Mouse (Mus musculus) heart, embryonic 16.5 days (tissue): ENCODE measurements around the gene AC124502.3. TPM values are rescaled to one million over a fixed set of nuclear protein-coding genes. Genes with fewer than 3 reads are reported as not detected.
"Not testable (repeated sequence)": the region's sequence is repeated elsewhere in the genome, so short reads cannot be mapped to it uniquely, and the experiment has no call there.

ENCODE experiments used
- ATAC-seq: fragments of 200-750 bp; cut with Nextera tagmentation; replicated peaks from 2 replicates; pipeline ENCODE4 v1.8.0; 2017; ENCODE audit warnings: moderate number of reproducible peaks; ENCODE audit not compliant: insufficient read depth, low FRiP score; ENCODE audit errors: extremely low read depth
- H3K27ac ChIP-seq: fragments of 300-500 bp; sonication (generic); 2 replicates; pipeline ENCODE4 v1.5.1; 2014; ENCODE audit warnings: mild to moderate bottlenecking, low read length, control low read depth, moderate library complexity
- H3K27me3 ChIP-seq: fragments of 300-500 bp; sonication (generic); 2 replicates; pipeline ENCODE4 v1.6.1; 2014; ENCODE audit warnings: low read length, mixed read lengths; ENCODE audit not compliant: control insufficient read depth, insufficient read depth
- H3K36me3 ChIP-seq: fragments of 300-500 bp; sonication (generic); 2 replicates; pipeline ENCODE4 v1.6.1; 2014; ENCODE audit not compliant: control insufficient read depth, insufficient read depth
- H3K4me1 ChIP-seq: fragments of 300-500 bp; sonication (generic); 2 replicates; pipeline ENCODE4 v1.6.1; 2014; ENCODE audit warnings: low read length, mixed read lengths; ENCODE audit not compliant: control insufficient read depth, insufficient read depth
- H3K4me2 ChIP-seq: fragments of 300-500 bp; sonication (generic); 2 replicates; pipeline ENCODE4 v1.6.1; 2014; ENCODE audit warnings: low read depth, mild to moderate bottlenecking, control low read depth, low read length
- H3K4me3 ChIP-seq: fragments of 300-500 bp; sonication (generic); 2 replicates; pipeline ENCODE4 v1.5.1; 2014; ENCODE audit warnings: mild to moderate bottlenecking, control low read depth, low read length
- H3K9ac ChIP-seq: fragments of 300-500 bp; sonication (generic); 2 replicates; pipeline ENCODE4 v1.6.1; 2014; ENCODE audit warnings: low read length, control low read depth
- H3K9me3 ChIP-seq: fragments of 300-500 bp; sonication (generic); replicated peaks from 2 replicates; pipeline ENCODE4 v1.6.1; 2016; ENCODE audit warnings: low read length; ENCODE audit not compliant: control insufficient read depth
- WGBS: fragments of 180-500 bp; shearing (Covaris S2); extraction: QIAGEN DNeasy Blood & Tissue Kit; methylation state at CpG from one replicate; pipeline ENCODE4 v1.1.7; 2014; 5-methylcytosine and 5-hydroxymethylcytosine counted together
- polyA plus RNA-seq: library from polyadenylated mRNA; unstranded; fragments of >200 nt; fragmentation: Nextera tagmentation; extraction: Ambion mirVana; gene quantifications from 2 replicates; pipeline ENCODE4 v1.2.1, GENCODE M21; 2015

Gene AC124502.3
- polyA plus RNA-seq, 1 experiment from 2014 or later: 2.7 TPM

DNA sequence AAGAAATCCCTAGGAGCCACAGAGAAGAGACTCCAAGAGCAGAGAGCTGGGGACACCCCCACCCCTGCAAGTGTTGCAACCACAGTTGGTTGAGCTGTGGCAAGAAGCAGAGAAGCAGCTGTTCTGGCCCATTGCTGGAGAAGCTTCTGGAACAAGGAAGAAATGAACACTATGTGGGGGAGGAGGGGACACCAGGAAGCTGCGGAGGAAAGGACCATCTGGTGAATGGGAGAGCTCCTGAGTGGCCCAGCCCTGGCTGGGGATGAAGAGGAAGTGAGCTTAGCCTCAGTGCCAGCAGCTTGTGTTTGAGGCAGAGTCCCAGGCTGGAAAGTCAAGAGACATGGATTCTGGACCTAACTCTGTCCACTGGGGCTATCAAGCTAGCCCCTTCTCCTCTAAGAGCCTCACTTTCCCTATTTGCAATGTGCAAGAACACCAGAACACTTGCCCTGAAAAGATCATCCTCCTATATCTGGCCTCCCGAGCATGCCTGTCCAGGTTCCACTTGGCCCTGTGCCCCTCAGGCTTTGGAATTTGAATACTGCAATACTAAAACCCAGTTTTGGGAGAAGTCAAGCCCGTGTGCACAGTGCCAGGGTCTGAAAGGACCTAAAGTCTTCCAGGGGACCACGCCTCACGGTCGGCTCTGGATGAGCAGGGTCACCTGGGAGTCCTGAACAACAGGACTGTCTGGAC lies 39.1 kb upstream of the AC124502.3 start:
- Histone ChIP-seq H3K27ac (no peak overlapping the region), H3K4me2 (no peak overlapping the region)
- no peak for ATAC-seq

DNA sequence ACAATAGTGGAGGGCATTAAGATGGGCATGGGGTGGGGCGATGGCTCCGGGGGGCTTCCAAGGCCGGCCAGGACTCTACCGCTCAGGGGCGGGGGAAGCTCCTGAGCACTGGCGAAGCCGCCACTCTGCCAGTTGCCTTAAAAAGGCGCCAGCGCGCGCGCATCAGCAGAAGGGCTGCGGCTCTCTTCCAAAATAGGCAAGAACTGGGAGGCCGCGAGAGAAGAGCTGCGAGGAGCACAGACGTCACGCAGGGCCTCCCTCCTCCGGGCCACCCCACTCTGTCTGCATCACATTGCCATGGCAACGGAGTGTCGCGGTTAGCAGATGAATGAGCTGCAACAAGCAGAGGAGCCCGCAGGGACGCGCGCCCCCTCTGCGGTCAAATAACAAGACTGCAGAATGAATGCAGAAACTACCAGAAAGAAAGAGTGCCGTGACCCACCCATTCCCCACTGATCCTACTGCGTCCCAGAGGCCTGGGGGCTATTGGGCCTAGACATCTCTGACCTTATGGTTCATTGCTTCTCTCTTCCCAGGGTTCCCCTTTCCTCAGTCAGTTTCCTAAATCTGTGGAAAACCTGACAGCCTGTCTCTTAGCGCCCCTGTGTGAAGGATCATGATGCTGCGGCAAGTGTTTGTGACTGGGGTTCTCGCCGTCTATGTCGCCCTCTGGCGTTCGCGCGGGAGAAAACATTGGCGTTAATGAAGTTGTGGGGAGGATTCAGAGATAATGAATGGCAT lies 36.9 kb upstream of the AC124502.3 start:
- WGBS: 1% methylated on average over 39 of the region's 39 CpGs
- H3K27me3 ChIP-seq: no peaks in the 10 kb centered on the region
- H3K27ac ChIP-seq: no peak overlapping the region
- H3K4me3 ChIP-seq: peak overlapping the region; percentile 43
- H3K9me3 ChIP-seq: no peaks in the 10 kb centered on the region; the same call in 1 of the 2 replicates
- H3K36me3 ChIP-seq: no peaks in the 10 kb centered on the region
- peaks cover 5% of the 10 kb centered on the region; the same call in 1 of the 2 replicates for H3K4me1 ChIP-seq
- ATAC-seq: peak; percentile 91
- peak overlapping the region; percentile 38; the same call in 1 of the 2 replicates for H3K9ac ChIP-seq
- H3K4me2 ChIP-seq: peak overlapping the region; percentile 67

More for the DNA sequence above, 39.1 kb upstream of the AC124502.3 start:
- peaks cover 5% of the 10 kb centered on the region; the same call in 1 of the 2 replicates for H3K4me1 ChIP-seq
- no peaks in the 10 kb centered on the region for H3K27me3 ChIP-seq
- no peaks in the 10 kb centered on the region for H3K36me3 ChIP-seq
- 57% methylated on average over 6 of the region's 6 CpGs for WGBS
- H3K9me3 ChIP-seq: no peaks in the 10 kb centered on the region
- no peak overlapping the region for H3K4me3 ChIP-seq
- H3K9ac ChIP-seq: no peak overlapping the region

DNA sequence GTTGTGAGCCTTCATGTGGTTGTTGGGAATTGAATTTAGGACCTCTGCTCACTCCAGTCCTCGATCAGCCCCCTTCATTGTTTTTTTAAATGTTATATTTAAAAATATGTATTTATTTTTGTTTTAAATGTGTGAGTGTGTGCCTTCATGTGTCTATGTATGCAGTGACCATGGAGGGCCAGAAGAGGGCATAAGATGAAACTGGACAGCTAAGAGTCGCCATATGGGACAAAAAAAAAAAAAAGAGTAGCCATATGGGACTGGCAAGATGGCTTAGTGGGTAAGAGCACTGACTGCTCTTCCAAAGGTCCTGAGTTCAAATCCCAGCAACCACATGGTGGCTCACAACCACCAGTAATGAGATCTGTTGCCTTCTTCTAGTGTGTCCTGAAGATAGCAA lies 35.0 kb upstream of the AC124502.3 start:
- 38% methylated on average over 2 of the region's 2 CpGs for WGBS
- not testable (repeated sequence) for ATAC-seq, H3K27ac ChIP-seq, H3K9ac ChIP-seq, H3K4me2 ChIP-seq, H3K9me3 ChIP-seq, H3K4me3 ChIP-seq, H3K27me3 ChIP-seq, H3K4me1 ChIP-seq, H3K36me3 ChIP-seq

DNA sequence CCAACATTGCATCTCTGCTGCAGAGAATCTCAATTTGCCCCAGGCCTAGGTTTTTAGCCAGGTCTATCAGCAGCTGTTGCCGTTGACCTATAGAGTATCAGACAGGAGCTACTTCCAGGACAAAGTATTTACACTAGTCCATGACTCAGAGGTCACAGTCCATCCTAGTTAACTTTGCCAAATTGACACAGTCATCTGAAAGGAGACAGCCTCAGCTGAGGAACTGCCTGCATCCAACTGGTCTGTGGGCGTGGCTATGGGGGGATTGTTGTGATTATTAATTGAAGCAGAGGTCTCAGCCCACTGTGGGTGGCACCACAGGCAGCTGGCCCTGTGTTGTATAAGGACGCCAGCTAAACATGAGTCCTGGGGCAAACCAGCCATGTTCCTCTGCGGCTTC lies 33.8 kb upstream of the AC124502.3 start:
- no peaks in the 10 kb centered on the region; the same call in 1 of the 2 replicates for H3K9me3 ChIP-seq
- ATAC-seq: no peak
- no peak overlapping the region for H3K4me3 ChIP-seq
- no peaks in the 10 kb centered on the region for H3K27me3 ChIP-seq
- H3K36me3 ChIP-seq: no peaks in the 10 kb centered on the region
- no peak overlapping the region for H3K4me2 ChIP-seq
- 56% methylated on average over 4 of the region's 4 CpGs for WGBS
- H3K4me1 ChIP-seq: peaks cover 5% of the 10 kb centered on the region; the same call in 1 of the 2 replicates
- no peak overlapping the region for H3K27ac ChIP-seq
- H3K9ac ChIP-seq: no peak overlapping the region

- no peak overlapping the region for H3K27ac ChIP-seq
These were observed 25.6 kb upstream of the AC124502.3 start for GRCm38 (mm10) chr19:5013138-5013537.

DNA sequence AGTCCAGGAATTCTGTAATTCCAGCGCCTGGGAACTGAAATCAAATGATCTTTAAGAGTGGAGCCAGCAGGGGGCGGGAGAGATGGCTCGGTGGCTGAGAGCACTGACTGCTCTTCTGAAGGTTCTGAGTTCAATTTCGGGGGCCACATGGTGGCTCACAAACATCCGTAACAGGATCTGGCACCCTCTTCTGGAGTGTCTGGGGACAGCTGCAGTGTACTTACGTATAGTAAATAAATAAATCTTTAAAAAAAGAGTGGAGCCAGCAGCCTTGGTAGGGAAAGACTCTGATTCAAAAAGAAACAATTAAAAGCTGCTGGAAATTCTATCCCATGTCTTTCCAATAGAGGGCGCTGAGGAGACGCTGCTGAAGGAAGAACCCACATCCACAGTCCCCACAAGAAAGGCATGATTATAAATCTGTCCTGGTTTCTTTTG lies 23.7 kb upstream of the AC124502.3 start:
- Histone ChIP-seq H3K27me3 (no peaks in the 10 kb centered on the region), H3K4me3 (no peak overlapping the region), H3K9me3 (no peaks in the 10 kb centered on the region), H3K4me2 (no peak overlapping the region), H3K27ac (peak overlapping the region; percentile 99), H3K36me3 (no peaks in the 10 kb centered on the region), H3K4me1 (peaks cover 22% of the 10 kb centered on the region), H3K9ac (no peak overlapping the region)
- 23% methylated on average over 8 of the region's 8 CpGs for WGBS
- no peak for ATAC-seq

More at GRCm38 (mm10) chr19:5013138-5013537, 25.6 kb upstream of the AC124502.3 start:
- H3K4me2 ChIP-seq: no peak overlapping the region
- H3K9ac ChIP-seq: no peak overlapping the region
- no peaks in the 10 kb centered on the region for H3K9me3 ChIP-seq
- ATAC-seq: no peak
- 36% methylated on average over 8 of the region's 8 CpGs for WGBS
- no peaks in the 10 kb centered on the region for H3K27me3 ChIP-seq
- H3K36me3 ChIP-seq: no peaks in the 10 kb centered on the region
- no peak overlapping the region for H3K4me3 ChIP-seq
- H3K4me1 ChIP-seq: peaks cover 20% of the 10 kb centered on the region

- no peaks in the 10 kb centered on the region for H3K36me3 ChIP-seq
- H3K4me3 ChIP-seq: no peak overlapping the region
- H3K9ac ChIP-seq: peak overlapping the region; percentile 65
- H3K4me2 ChIP-seq: peak overlapping the region; percentile 58
- WGBS: 15% methylated on average over 10 of the region's 10 CpGs
- peak overlapping the region; percentile 99 for H3K27ac ChIP-seq
- no peaks in the 10 kb centered on the region for H3K9me3 ChIP-seq
- ATAC-seq: peak; percentile 93
- peaks cover 22% of the 10 kb centered on the region for H3K4me1 ChIP-seq
- H3K27me3 ChIP-seq: no peaks in the 10 kb centered on the region
These were observed 22.4 kb upstream of the AC124502.3 start for GRCm38 (mm10) chr19:5016221-5016742.

DNA sequence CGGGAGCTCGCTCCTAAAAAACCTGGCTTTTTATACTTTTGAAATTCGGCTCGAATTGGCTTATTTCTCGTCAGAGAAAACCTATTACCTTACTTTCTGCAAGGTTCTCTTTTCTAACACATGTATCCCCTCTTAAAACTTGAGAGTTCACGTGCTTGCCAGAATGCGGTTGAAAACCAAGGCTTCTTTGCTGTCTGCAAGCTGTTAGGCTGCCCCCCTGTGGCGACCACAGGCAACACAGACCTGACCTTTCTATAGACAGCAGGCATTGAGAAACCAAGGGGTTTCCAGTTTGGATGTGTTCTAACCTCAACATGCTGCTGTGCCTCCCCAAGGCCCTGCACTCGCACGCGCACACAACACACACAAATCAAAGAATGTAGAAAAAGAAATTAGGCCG lies 21.9 kb upstream of the AC124502.3 start:
- Histone ChIP-seq H3K36me3 (no peaks in the 10 kb centered on the region), H3K4me2 (peak overlapping the region; percentile 58), H3K9ac (peak overlapping the region; percentile 65), H3K9me3 (no peaks in the 10 kb centered on the region), H3K27ac (peak overlapping the region; percentile 99), H3K27me3 (no peaks in the 10 kb centered on the region), H3K4me3 (no peak overlapping the region), H3K4me1 (peaks cover 22% of the 10 kb centered on the region)
- WGBS: 20% methylated on average over 12 of the region's 12 CpGs
- peak; percentile 47; the same call in 1 of the 2 replicates for ATAC-seq

DNA sequence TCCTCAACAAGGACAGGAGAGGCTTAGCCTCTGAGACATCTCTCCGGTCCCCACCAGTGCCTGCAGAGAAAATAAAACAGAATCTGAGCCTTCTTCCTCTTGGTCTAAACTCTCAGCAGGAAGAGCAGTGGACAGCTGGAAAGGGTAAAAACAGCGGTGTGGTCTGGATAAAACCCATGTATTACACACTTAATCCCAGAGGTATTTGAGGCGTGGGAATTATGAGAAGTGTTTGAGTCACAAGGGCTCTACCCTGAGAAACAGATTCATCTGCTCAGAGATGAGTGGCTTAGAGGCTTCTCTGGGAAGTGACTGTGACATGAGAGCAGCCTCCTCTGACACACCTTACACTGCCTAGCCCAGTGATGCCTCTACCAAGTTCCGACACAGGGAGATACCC lies 21.1 kb upstream of the AC124502.3 start:
- WGBS: 72% methylated on average over 4 of the region's 4 CpGs
- 0 out of 2 replicates have a peak overlapping the region, but pooled peaks have one; percentile 16 for H3K27ac ChIP-seq
- H3K4me2 ChIP-seq: no peak overlapping the region
- H3K27me3 ChIP-seq: no peaks in the 10 kb centered on the region
- H3K4me3 ChIP-seq: no peak overlapping the region
- peaks cover 22% of the 10 kb centered on the region for H3K4me1 ChIP-seq
- no peaks in the 10 kb centered on the region for H3K36me3 ChIP-seq
- H3K9me3 ChIP-seq: no peaks in the 10 kb centered on the region
- no peak for ATAC-seq
- H3K9ac ChIP-seq: no peak overlapping the region
